ENCODE assay signal across 8 mouse cellular contexts in the genomic region with DNA sequence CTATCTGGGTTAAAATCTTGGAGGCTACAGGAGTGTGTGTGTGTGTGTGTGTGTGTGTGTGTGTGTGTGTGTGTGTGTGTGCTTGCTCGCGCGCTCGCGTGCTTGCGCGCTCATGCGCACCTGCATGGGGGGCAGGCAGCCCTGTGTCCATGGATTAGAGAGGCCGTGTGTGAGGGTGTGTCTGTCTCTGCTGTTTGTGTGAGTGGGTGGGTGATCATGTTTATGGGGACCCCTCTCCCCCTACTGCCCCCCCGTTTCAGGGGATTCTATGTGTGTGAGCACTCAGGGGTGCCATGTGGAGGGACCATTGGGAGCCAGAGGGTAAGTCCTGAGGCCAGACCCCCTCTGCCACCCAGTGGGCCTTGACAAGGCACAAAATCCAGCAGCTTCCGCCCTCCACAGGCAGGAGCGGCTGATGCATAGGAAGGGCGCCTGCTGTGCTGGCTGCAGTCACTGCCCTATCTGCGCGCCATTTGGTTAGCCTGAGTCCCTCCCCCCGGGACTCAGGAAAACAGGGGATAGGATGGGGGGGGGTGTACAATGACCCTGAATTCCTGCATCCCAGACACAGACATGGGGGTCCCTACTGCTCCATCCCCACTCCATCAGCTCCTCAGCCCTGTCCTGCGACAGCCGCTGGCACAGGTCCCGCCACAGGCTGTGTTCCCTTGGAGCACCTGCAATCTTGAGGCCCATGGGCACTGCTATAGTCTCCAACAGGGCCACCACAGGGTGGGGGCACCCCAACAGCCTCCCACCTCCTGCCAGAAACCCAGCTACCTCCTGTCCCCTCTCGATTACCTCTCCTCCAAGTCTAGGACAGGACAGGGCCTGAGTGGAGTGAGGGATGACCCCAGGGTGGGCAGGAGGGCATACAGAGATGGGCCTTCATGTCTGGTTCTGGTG. TPM values are rescaled to one million over a fixed set of nuclear protein-coding genes. Genes with fewer than 3 reads are reported as not detected.
A peak's percentile ranks its signal among the peaks of the same experiment; 100 is the strongest.
DNase-seq lines count a peak whose midpoint lies in the region; ATAC-seq lines count a peak whose summit lies in the region.

No protein-coding gene starts in this region.

- WGBS in kidney, embryonic 14.5 days, result 7% methylated on average over 20 of the region's 20 CpGs
- 4% methylated on average over 20 of the region's 20 CpGs for WGBS in forebrain, embryonic 15.5 days
- 7% methylated on average over 19 of the region's 20 CpGs for WGBS in midbrain, embryonic 13.5 days

- H3K27me3 ChIP-seq in kidney, embryonic 14.5 days (ENCODE audit: control insufficient read depth, insufficient read depth, low read length), result peaks cover 72% of the 10 kb centered on the region
- H3K27me3 ChIP-seq in forebrain, embryonic 15.5 days, result no peaks in the 10 kb centered on the region
- no peaks in the 10 kb centered on the region for H3K27me3 ChIP-seq in midbrain, embryonic 13.5 days

- DNase-seq in kidney, postnatal 14 days, result no peak
- peak; percentile 78 to 81 for DNase-seq in cerebellum, adult 18-20 months
- no peak for DNase-seq in gastrocnemius, adult 8-10 months (ENCODE audit: low spot score in 2 of 2)

- no peaks in the 10 kb centered on the region for H3K9me3 ChIP-seq in kidney, embryonic 14.5 days (ENCODE audit: control insufficient read depth, low read length)
- no peaks in the 10 kb centered on the region for H3K9me3 ChIP-seq in forebrain, embryonic 15.5 days
- no peaks in the 10 kb centered on the region for H3K9me3 ChIP-seq in midbrain, embryonic 13.5 days

- H3K27ac ChIP-seq in kidney, embryonic 14.5 days (ENCODE audit: low read depth, low read length), result no peak overlapping the region
- H3K27ac ChIP-seq in forebrain, embryonic 15.5 days (replicated peaks), result peak overlapping the region; percentile 99
- H3K27ac ChIP-seq in midbrain, embryonic 13.5 days, result peak overlapping the region; percentile 99

- no peaks in the 10 kb centered on the region for H3K36me3 ChIP-seq in kidney, embryonic 14.5 days (ENCODE audit: control insufficient read depth, insufficient read depth, low read length)
- H3K36me3 ChIP-seq in forebrain, embryonic 15.5 days, result peaks cover 31% of the 10 kb centered on the region
- peaks cover 37% of the 10 kb centered on the region for H3K36me3 ChIP-seq in midbrain, embryonic 13.5 days

- H3K4me1 ChIP-seq in kidney, embryonic 14.5 days (ENCODE audit: control insufficient read depth, insufficient read depth, low read length), result peaks cover 12% of the 10 kb centered on the region
- peaks cover 63% of the 10 kb centered on the region for H3K4me1 ChIP-seq in forebrain, embryonic 15.5 days
- peaks cover 80% of the 10 kb centered on the region for H3K4me1 ChIP-seq in midbrain, embryonic 13.5 days (replicated peaks)

- 0 out of 2 replicates have a peak, but pooled peaks have one; percentile 16 for ATAC-seq in kidney, embryonic 14.5 days (ENCODE audit: low FRiP score, low TSS enrichment)
- ATAC-seq in forebrain, embryonic 15.5 days (replicated peaks), result peak; percentile 44
- ATAC-seq in midbrain, embryonic 13.5 days, result peak; percentile 62
- ATAC-seq in monocyte, adult 5-6 weeks (replicated peaks; ENCODE audit: insufficient number of reproducible peaks, low FRiP score, low TSS enrichment, poor library complexity, severe bottlenecking), result no peak
- ATAC-seq in activated CD4-positive, CD25-positive, alpha-beta regulatory T cell, adult 4 months, result no peak

- H3K9ac ChIP-seq in kidney, embryonic 14.5 days (ENCODE audit: low read depth, low read length), result no peak overlapping the region
- peak overlapping the region; percentile 99 for H3K9ac ChIP-seq in forebrain, embryonic 15.5 days (replicated peaks)
- H3K9ac ChIP-seq in midbrain, embryonic 13.5 days (replicated peaks), result peak overlapping the region; percentile 100

- peak overlapping the region; percentile 35; the same call in 1 of the 2 replicates for H3K4me2 ChIP-seq in kidney, embryonic 14.5 days (replicated peaks; ENCODE audit: low read depth, low read length)
- peak overlapping the region; percentile 98 for H3K4me2 ChIP-seq in forebrain, embryonic 15.5 days (replicated peaks)
- peak overlapping the region; percentile 87 for H3K4me2 ChIP-seq in midbrain, embryonic 13.5 days (replicated peaks)

- H3K4me3 ChIP-seq in kidney, embryonic 14.5 days (ENCODE audit: low read length), result peak overlapping the region; percentile 24; the same call in 1 of the 2 replicates
- peak overlapping the region; percentile 74 for H3K4me3 ChIP-seq in forebrain, embryonic 15.5 days
- H3K4me3 ChIP-seq in midbrain, embryonic 13.5 days (replicated peaks), result peak overlapping the region; percentile 88

RNA-seq across cellular contexts. Expression of gene Lrrc4b, which starts 14.7 kb away (rescaled TPM):
- polyA plus RNA-seq in kidney, embryonic 14.5 days (2014; fragmentation: Nextera tagmentation; extraction: Ambion mirVana), result 0.50 and 0.70 TPM in 2 replicates
- polyA plus RNA-seq in forebrain, embryonic 15.5 days (2015; fragmentation: Nextera tagmentation; extraction: Ambion mirVana), result 15.6 and 15.7 TPM in 2 replicates
- 15.7 and 16.4 TPM in 2 replicates for polyA plus RNA-seq in midbrain, embryonic 13.5 days (2015; fragmentation: Nextera tagmentation; extraction: Ambion mirVana)
- not detected in 3 replicates for total RNA-seq in monocyte, adult 5-6 weeks (2017)
- polyA plus RNA-seq in activated CD4-positive, CD25-positive, alpha-beta regulatory T cell, adult 4 months (2017; shearing (Covaris generic)), result not detected
- under 1 TPM; 0.10 to 0.27 (median 0.11) TPM for total RNA-seq in gastrocnemius, adult 8-10 months (2022)

RNA-seq across cellular contexts. Expression of gene Aspdh, which starts 21.7 kb away (rescaled TPM):
- polyA plus RNA-seq in kidney, embryonic 14.5 days (2014; fragmentation: Nextera tagmentation; extraction: Ambion mirVana), result 0.88 and 1.6 TPM in 2 replicates
- 4.3 and 5.8 TPM in 2 replicates for polyA plus RNA-seq in forebrain, embryonic 15.5 days (2015; fragmentation: Nextera tagmentation; extraction: Ambion mirVana)
- 8.6 and 10.8 TPM in 2 replicates for polyA plus RNA-seq in midbrain, embryonic 13.5 days (2015; fragmentation: Nextera tagmentation; extraction: Ambion mirVana)
- total RNA-seq in monocyte, adult 5-6 weeks (2017), result not detected in 3 replicates
- polyA plus RNA-seq in activated CD4-positive, CD25-positive, alpha-beta regulatory T cell, adult 4 months (2017; shearing (Covaris generic)), result not detected
- total RNA-seq in gastrocnemius, adult 8-10 months (2022), result under 1 TPM in 1 of 4 experiments, not detected in 3; 0.29 TPM

RNA-seq across cellular contexts. Expression of gene Josd2, which starts 24.3 kb away (rescaled TPM):
- polyA plus RNA-seq in kidney, embryonic 14.5 days (2014; fragmentation: Nextera tagmentation; extraction: Ambion mirVana), result 64.9 and 78.9 TPM in 2 replicates
- 52.5 and 56.6 TPM in 2 replicates for polyA plus RNA-seq in forebrain, embryonic 15.5 days (2015; fragmentation: Nextera tagmentation; extraction: Ambion mirVana)
- 41.6 and 44.8 TPM in 2 replicates for polyA plus RNA-seq in midbrain, embryonic 13.5 days (2015; fragmentation: Nextera tagmentation; extraction: Ambion mirVana)
- total RNA-seq in monocyte, adult 5-6 weeks (2017), result 12.9 to 40.9 TPM (median 17.1 TPM) in 3 replicates
- 10 to 100 TPM; 39.9 to 67.9 TPM for polyA plus RNA-seq in activated CD4-positive, CD25-positive, alpha-beta regulatory T cell, adult 4 months (2017; shearing (Covaris generic))
- 10 to 100 TPM; 48.9 to 66.1 (median 56.3) TPM for total RNA-seq in gastrocnemius, adult 8-10 months (2022)

RNA-seq across cellular contexts. Expression of gene Emc10, which starts 52.8 kb away (rescaled TPM):
- 122 and 138 TPM in 2 replicates for polyA plus RNA-seq in kidney, embryonic 14.5 days (2014; fragmentation: Nextera tagmentation; extraction: Ambion mirVana)
- 133 and 138 TPM in 2 replicates for polyA plus RNA-seq in forebrain, embryonic 15.5 days (2015; fragmentation: Nextera tagmentation; extraction: Ambion mirVana)
- 118 and 129 TPM in 2 replicates for polyA plus RNA-seq in midbrain, embryonic 13.5 days (2015; fragmentation: Nextera tagmentation; extraction: Ambion mirVana)
- 21.7 to 29.0 TPM (median 23.3 TPM) in 3 replicates for total RNA-seq in monocyte, adult 5-6 weeks (2017)
- 10 to 100 TPM; 23.7 to 25.6 TPM for polyA plus RNA-seq in activated CD4-positive, CD25-positive, alpha-beta regulatory T cell, adult 4 months (2017; shearing (Covaris generic))
- 10 to 100 TPM; 48.6 to 53.7 (median 51.8) TPM for total RNA-seq in gastrocnemius, adult 8-10 months (2022)

RNA-seq across cellular contexts. Expression of gene Fam71e1, which starts 52.9 kb away (rescaled TPM):
- 13.2 and 16.6 TPM in 2 replicates for polyA plus RNA-seq in kidney, embryonic 14.5 days (2014; fragmentation: Nextera tagmentation; extraction: Ambion mirVana)
- 30.2 and 30.5 TPM in 2 replicates for polyA plus RNA-seq in forebrain, embryonic 15.5 days (2015; fragmentation: Nextera tagmentation; extraction: Ambion mirVana)
- polyA plus RNA-seq in midbrain, embryonic 13.5 days (2015; fragmentation: Nextera tagmentation; extraction: Ambion mirVana), result 43.0 and 46.1 TPM in 2 replicates
- 2.0 TPM in 1 of 3 replicates, not detected in the others for total RNA-seq in monocyte, adult 5-6 weeks (2017)
- polyA plus RNA-seq in activated CD4-positive, CD25-positive, alpha-beta regulatory T cell, adult 4 months (2017; shearing (Covaris generic)), result 1 to 10 TPM; 3.3 to 4.0 TPM
- total RNA-seq in gastrocnemius, adult 8-10 months (2022), result 1 to 10 TPM; 3.4 to 5.4 (median 4.4) TPM

Comparison
In these comparisons a context has a peak if more than half of its experiments do, and no peak if none do; other contexts are left out.
1. ATAC-seq: peak in kidney, embryonic 14.5 days (single experiment), forebrain, embryonic 15.5 days (single experiment) and midbrain, embryonic 13.5 days (single experiment); none in monocyte, adult 5-6 weeks (single experiment) and activated CD4-positive, CD25-positive, alpha-beta regulatory T cell, adult 4 months (single experiment).
2. H3K4me2 ChIP-seq: peak in every context shown above with its lines; median percentile 98 in forebrain, embryonic 15.5 days; 87 in midbrain, embryonic 13.5 days; 35 in kidney, embryonic 14.5 days.
3. H3K4me3 ChIP-seq: peak in every context shown above with its lines; median percentile 88 in midbrain, embryonic 13.5 days; 74 in forebrain, embryonic 15.5 days; 24 in kidney, embryonic 14.5 days.
4. DNase-seq: peak in cerebellum, adult 18-20 months (2 of 2); none in kidney, postnatal 14 days (single experiment) and gastrocnemius, adult 8-10 months (0 of 2).